Mouse (Mus musculus) kidney, postnatal 25 days (tissue): ENCODE results near the gene Crybg3.

Source experiments
- DNase-seq, 2 experiments: peaks; one replicate each; pipeline ENCODE4 v3.0.0; 2021; ENCODE audit warnings: mixed read lengths in 2 of 2

Gene Crybg3

DNA sequence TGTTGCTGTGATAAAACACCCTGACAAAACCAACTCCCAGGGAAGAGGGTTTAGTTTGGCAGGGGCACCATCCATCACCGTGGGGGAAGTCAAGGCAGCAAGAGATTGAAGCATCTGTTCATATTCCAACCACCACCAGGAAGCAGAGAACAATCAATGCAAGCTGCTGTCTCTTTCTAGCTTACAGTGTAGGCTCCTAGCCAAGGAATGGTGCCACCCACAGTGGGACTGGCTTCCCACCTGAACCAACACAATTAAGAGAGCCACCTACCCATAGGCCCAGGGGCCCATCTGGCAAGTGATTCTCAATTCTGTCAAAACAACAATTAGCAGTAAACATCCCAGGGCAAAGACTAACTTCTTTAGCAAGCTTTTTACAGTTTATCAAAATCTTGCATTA is 152.6 kb downstream of the Crybg3 start:
- DNase-seq, result no peak

DNA sequence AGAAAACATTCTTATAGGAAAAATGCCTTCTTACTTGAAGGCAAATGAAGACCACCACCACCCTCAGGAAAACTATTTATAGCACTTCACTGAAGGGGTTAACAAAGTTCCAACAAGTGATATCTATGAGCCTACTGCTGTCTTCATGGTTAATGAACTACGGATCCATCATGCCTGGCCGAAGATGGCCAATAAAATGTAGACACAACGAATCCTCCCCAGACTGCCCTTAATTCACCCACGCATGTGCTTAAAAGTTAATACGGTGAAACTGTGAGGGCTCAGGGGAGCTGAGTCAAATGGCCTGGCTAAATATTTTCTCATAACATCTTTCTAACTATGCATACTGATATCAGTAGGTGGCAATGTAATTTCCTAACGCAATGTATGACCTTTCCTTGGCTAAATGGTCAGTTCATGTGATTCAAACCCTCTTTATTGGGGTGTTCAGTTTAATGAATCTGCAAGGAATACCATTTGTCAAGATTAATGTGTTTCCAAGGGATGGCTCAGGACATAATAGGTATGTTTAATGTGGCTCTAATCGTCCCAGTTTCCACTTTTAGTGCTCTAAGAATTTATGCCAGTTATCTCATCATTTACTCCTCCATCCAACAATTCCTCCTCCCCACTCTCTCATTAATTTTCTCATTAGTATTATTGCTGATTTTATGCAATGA is 155.8 kb downstream of the Crybg3 start:
- peak in 1 of 2 experiments; percentile 43 for DNase-seq
